Mouse (Mus musculus) myocyte (in vitro differentiated cells): ENCODE measurements around the gene Hoxc4. TPM values are rescaled to one million over a fixed set of nuclear protein-coding genes. Genes with fewer than 3 reads are reported as not detected.
A peak's percentile ranks its signal among the peaks of the same experiment; 100 is the strongest.

Experiments used
- H3K27me3 ChIP-seq: one replicate; pipeline ENCODE4 v1.6.1; 2011; ENCODE audit not compliant: control insufficient read depth, insufficient read depth, insufficient read length
- H3K36me3 ChIP-seq: one replicate; pipeline ENCODE4 v1.6.1; 2011; ENCODE audit not compliant: control insufficient read depth, insufficient read depth
- H3K4me2 ChIP-seq: one replicate; pipeline ENCODE4 v1.6.1; 2011; ENCODE audit warnings: low read depth, control low read depth
- H3K4me3 ChIP-seq: one replicate; pipeline ENCODE4 v1.5.1; 2011; ENCODE audit warnings: mild to moderate bottlenecking, control low read depth, moderate library complexity
- H3K79me2 ChIP-seq: one replicate; pipeline ENCODE4 v1.6.1; 2011; ENCODE audit not compliant: control insufficient read depth, insufficient read depth
- H3ac ChIP-seq: one replicate; pipeline ENCODE4 v1.6.1; 2011; ENCODE audit not compliant: control insufficient read depth, insufficient read length
- CEBPB ChIP-seq: IDR thresholded peaks from 2 replicates; pipeline ENCODE4 v1.6.1; 2011; ENCODE audit warnings: mild to moderate bottlenecking, moderate library complexity; ENCODE audit not compliant: poor library complexity, insufficient read depth, severe bottlenecking
- E2F4 ChIP-seq: IDR thresholded peaks from one replicate; pipeline ENCODE4 v1.6.1; 2011; ENCODE audit warnings: mild to moderate bottlenecking, control low read depth, moderate library complexity; ENCODE audit not compliant: insufficient read depth
- MAX ChIP-seq: IDR thresholded peaks from one replicate; pipeline ENCODE4 v1.6.1; 2011; ENCODE audit warnings: low read depth, mild to moderate bottlenecking, control low read depth
- MYOD1 ChIP-seq, 3 experiments: IDR thresholded peaks; one replicate each; pipeline ENCODE4 v1.6.1; 2011; ENCODE audit warnings: control low read depth in 2 of 3, low read depth in 2 of 3, mild to moderate bottlenecking in 2 of 3, moderate library complexity in 1 of 3; ENCODE audit not compliant: insufficient read length in 2 of 3, control insufficient read depth in 1 of 3
- MYOG ChIP-seq, 3 experiments: IDR thresholded peaks; one replicate each; pipeline ENCODE4 v1.6.1; 2011; ENCODE audit warnings: control low read depth in 2 of 3, low read depth in 2 of 3, mild to moderate bottlenecking in 2 of 3; ENCODE audit not compliant: insufficient read length in 2 of 3, control insufficient read depth in 1 of 3, insufficient read depth in 1 of 3
- POLR2A ChIP-seq: IDR thresholded peaks from one replicate; pipeline ENCODE4 v1.6.1; 2011; ENCODE audit warnings: low read depth, mild to moderate bottlenecking, control low read depth, moderate library complexity; ENCODE audit not compliant: insufficient read length
- POLR2AphosphoS2 ChIP-seq: IDR thresholded peaks from one replicate; pipeline ENCODE4 v1.6.1; 2011; ENCODE audit warnings: low read depth, control low read depth; ENCODE audit not compliant: insufficient read length
- REST ChIP-seq: IDR thresholded peaks from one replicate; pipeline ENCODE4 v1.6.1; 2011; ENCODE audit warnings: mild to moderate bottlenecking, control low read depth, moderate library complexity; ENCODE audit not compliant: insufficient read depth, insufficient read length
- SRF ChIP-seq: IDR thresholded peaks from one replicate; pipeline ENCODE4 v1.6.1; 2011; ENCODE audit warnings: low read depth; ENCODE audit not compliant: control insufficient read depth, insufficient read length
- TCF12 ChIP-seq: IDR thresholded peaks from one replicate; pipeline ENCODE4 v1.6.1; 2011; ENCODE audit warnings: mild to moderate bottlenecking, control low read depth; ENCODE audit not compliant: poor library complexity, insufficient read depth, severe bottlenecking
- TCF3 ChIP-seq: IDR thresholded peaks from one replicate; pipeline ENCODE4 v1.6.1; 2011; ENCODE audit warnings: low read depth, control low read depth; ENCODE audit not compliant: insufficient read length
- USF1 ChIP-seq: IDR thresholded peaks from one replicate; pipeline ENCODE4 v1.6.1; 2011; ENCODE audit warnings: low read depth, mild to moderate bottlenecking, control low read depth, moderate library complexity
- polyA plus RNA-seq: library from polyadenylated mRNA; unstranded; fragments of >200 nt; fragmentation: generic; extraction: Trizol; gene quantifications from one replicate; pipeline ENCODE4 v1.2.1, GENCODE M21; 2012; ENCODE audit warnings: missing spikeins

Hoxc4 gene
- polyA plus RNA-seq, 1 experiment = 3.6 TPM

DNA sequence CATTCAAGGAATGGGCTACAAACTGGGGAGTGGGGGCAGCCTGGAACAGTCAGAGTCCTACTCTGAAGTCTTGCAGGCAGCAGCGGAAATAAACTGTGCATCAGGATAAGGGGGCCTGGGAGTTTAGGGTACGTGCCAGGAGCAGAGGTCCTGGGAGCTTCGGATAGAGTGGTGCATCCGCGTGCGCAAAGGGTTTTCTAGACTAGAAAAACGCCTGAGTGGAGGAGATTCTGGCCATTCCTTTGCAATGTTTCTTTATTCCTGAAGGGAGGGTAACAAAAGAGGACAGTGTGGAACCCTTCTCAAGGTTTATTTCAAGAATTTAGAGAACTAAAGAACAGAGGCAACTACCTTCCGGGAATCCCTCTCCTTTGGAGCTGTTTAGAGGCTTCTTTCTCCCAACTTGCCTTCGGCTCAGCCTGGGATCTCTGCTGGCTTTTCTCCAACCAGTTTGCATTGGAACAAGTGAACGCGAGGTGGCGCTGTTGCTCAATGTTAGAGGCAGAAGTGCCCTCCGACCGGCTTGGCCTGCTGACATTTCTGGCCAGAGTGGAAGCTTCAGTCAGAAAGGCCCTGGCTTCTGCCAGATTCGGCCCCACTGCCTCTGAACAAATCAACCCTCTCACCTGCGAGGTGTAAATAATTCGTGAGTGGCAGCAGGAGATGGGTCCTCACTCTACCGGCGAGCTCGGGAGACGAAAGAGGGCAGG, 31.5 kb upstream of the Hoxc4 start:
- Histone ChIP-seq H3K27me3 (no peaks in the 10 kb centered on the region), H3K36me3 (no peaks in the 10 kb centered on the region), H3K79me2 (peaks cover 59% of the 10 kb centered on the region), H3K4me2 (peak overlapping the region; percentile 37), H3ac (no peak overlapping the region), H3K4me3 (no peak overlapping the region)
- TF ChIP-seq POLR2AphosphoS2 (peak; percentile 53), POLR2A (peak; percentile 11), E2F4 (no peak)

DNA sequence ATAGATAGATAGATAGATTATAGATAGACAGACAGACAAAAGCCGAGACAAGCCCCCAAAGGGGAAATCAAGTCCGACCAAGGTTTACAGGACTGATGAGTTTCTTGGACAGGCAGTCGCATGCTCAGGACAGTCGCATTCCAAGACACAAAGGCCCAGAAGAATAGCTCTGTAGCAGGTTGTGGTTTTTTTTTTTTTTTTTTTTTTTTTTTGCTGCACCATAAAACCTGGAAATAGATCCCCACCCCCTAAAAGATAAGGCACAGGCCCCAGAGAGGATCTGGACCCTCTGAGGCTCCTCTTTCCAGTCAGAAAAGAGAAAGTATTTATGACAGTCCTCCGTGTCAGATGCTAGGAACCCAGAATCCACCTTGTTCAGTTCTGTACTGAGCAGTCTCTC, 30.7 kb upstream of the Hoxc4 start:
- Histone ChIP-seq H3K4me3 (no peak overlapping the region), H3K36me3 (no peaks in the 10 kb centered on the region), H3K4me2 (no peak overlapping the region), H3ac (no peak overlapping the region), H3K79me2 (peaks cover 51% of the 10 kb centered on the region), H3K27me3 (no peaks in the 10 kb centered on the region)
- TF ChIP-seq TCF12 (no peak), E2F4 (no peak), REST (no peak), CEBPB (no peak), MYOD1 (IDR thresholded peaks at IDR 0.05; ENCODE audit: control insufficient read depth in 1 of 3, insufficient read length in 2 of 3, low read depth in 2 of 3) (no peak), MAX (no peak), MYOG (IDR thresholded peaks at IDR 0.05; ENCODE audit: control insufficient read depth in 1 of 3, insufficient read depth in 1 of 3, insufficient read length in 2 of 3, low read depth in 2 of 3) (no peak), SRF (no peak), TCF3 (no peak), USF1 (no peak), POLR2AphosphoS2 (no peak), POLR2A (no peak)

DNA sequence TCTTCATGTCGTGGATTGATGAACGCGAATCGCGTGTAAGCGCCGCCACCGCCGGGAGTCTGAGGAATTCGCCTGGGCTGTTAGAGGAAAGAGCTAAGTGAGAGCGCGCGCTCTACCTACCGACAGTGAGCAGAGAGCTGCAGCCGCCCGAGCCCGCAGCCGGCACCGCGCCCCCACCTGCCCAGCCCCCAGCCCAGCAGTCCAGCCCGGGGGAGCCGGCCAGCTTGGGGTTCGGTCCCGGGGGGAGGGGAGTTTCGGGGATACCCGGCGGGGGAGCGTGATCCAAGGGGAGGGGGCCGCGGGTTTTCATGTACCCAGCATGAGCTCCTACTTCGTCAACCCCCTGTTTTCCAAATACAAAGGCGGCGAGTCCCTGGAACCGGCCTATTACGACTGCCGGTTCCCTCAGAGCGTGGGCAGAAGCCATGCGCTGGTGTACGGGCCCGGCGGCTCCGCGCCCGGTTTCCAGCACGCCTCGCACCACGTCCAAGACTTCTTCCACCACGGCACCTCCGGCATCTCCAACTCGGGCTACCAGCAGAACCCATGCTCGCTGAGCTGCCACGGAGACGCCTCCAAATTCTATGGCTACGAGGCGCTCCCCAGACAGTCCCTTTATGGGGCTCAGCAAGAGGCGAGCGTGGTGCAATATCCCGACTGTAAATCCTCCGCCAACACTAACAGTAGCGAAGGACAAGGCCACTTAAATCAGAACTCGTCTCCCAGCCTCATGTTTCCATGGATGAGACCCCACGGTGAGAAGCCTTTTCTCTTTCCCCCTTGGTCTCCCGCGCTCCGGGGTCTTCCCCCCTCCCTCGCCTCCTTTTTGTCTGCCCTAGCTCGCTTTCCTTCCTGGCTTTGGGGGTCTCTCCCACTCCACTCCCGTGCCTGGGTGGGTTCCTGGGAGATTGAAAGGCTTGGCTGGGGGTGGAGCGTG, 28.0 kb upstream of the Hoxc4 start, which contains the start of gene Hoxc8:
Gene Hoxc8 (plus strand): TSS at position 147 of the 937 bp plus-strand sequence.
- Histone ChIP-seq H3K36me3 (no peaks in the 10 kb centered on the region), H3K79me2 (peaks cover 32% of the 10 kb centered on the region), H3ac (no peak within 1 kb of the TSS), H3K27me3 (no peaks in the 10 kb centered on the region), H3K4me3 (no peak within 1 kb of the TSS), H3K4me2 (no peak within 1 kb of the TSS)
- no peak for TF ChIP-seq SRF
- TF ChIP-seq USF1 = no peak
- TF ChIP-seq MAX = no peak
- TF ChIP-seq TCF3 = no peak
- TF ChIP-seq POLR2A = no peak
- TF ChIP-seq REST = no peak
- no peak for TF ChIP-seq POLR2AphosphoS2
- no peak for TF ChIP-seq E2F4
- TF ChIP-seq MYOG (IDR thresholded peaks at IDR 0.05; ENCODE audit: control insufficient read depth in 1 of 3, insufficient read depth in 1 of 3, insufficient read length in 2 of 3, low read depth in 2 of 3) = no peak

DNA sequence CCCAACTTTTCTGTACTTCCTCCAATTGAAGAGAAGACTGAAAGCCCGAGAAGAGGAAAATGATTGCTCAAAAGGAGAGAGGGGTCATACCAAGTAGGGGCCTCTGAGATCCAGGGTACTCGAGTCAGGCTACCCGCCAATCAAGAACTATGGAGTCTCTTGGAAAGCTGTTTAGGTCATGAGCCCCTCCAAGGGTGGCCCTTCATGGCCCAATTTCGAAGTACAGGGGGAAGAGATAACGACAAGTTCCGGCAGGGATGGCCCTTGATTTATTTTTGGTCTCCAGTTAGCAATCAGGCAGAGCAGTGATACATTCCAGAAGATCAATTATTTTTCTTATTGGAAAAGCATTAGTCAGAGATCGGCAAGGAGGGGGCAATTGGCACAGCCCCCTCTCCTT, 27.0 kb upstream of the Hoxc4 start:
- no peak for TF ChIP-seq TCF3
- no peak for TF ChIP-seq MAX
- no peak for TF ChIP-seq POLR2AphosphoS2
- no peak for TF ChIP-seq USF1
- TF ChIP-seq SRF = no peak
- no peak for TF ChIP-seq E2F4
- no peak for TF ChIP-seq MYOD1 (IDR thresholded peaks at IDR 0.05; ENCODE audit: control insufficient read depth in 1 of 3, insufficient read length in 2 of 3, low read depth in 2 of 3)
- TF ChIP-seq MYOG (IDR thresholded peaks at IDR 0.05; ENCODE audit: control insufficient read depth in 1 of 3, insufficient read depth in 1 of 3, insufficient read length in 2 of 3, low read depth in 2 of 3) = no peak
- no peak for TF ChIP-seq CEBPB
- TF ChIP-seq TCF12 = no peak
- no peak for TF ChIP-seq REST
- Histone ChIP-seq H3ac (no peak overlapping the region), H3K79me2 (peaks cover 40% of the 10 kb centered on the region), H3K4me3 (no peak overlapping the region), H3K4me2 (no peak overlapping the region), H3K27me3 (no peaks in the 10 kb centered on the region), H3K36me3 (no peaks in the 10 kb centered on the region)
